Mouse (Mus musculus): ENCODE measurements around the gene Obox2. TPM values are rescaled to one million over a fixed set of nuclear protein-coding genes. Genes with fewer than 3 reads are reported as not detected.
"Not testable (repeated sequence)": the region's sequence is repeated elsewhere in the genome, so short reads cannot be mapped to it uniquely, and the experiment has no call there.

Obox2 gene
- polyA plus RNA-seq (2015; fragmentation: Nextera tagmentation; extraction: Ambion mirVana), result not detected in 2 replicates

DNA sequence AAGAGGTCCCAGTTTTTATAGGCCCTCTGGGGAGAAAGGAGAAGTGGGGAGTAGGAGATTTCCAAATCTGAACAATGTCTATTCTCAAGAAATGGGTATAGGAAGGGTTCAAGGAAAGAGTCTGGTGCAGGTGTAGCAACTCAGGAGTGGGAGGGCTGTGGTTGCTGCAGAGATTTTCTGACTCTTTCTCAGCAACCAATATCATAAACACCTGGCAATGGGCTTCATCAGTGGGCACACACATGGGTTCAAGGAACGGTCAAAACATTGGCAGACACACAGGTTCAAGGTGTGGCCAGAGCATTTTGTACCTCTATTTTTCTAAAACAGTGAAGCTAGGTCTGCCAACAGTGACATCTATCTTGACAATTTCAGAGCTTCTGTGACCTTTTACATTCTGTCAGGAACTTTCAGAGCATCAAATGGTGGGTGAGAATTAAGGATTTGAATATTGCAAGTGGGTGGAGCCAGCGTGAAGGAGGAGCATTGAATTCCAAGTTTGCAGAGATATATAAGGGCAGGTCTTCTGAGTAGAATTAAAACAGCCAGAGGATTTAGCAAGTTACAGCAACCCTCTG lies at the start of gene Obox2, which contains the start of gene Obox1:
TSS of gene Obox2 (plus strand) at position 301 of the 578 bp plus-strand sequence.
TSS of gene Obox1 (plus strand) at position 528 of the 578 bp plus-strand sequence.
- not testable (repeated sequence) for H3K4me2 ChIP-seq (replicated peaks); H3K27ac ChIP-seq; ATAC-seq; H3K9ac ChIP-seq; H3K36me3 ChIP-seq; H3K9me3 ChIP-seq; H3K4me3 ChIP-seq (replicated peaks); H3K4me1 ChIP-seq (replicated peaks); H3K27me3 ChIP-seq (replicated peaks)
- WGBS, result no CpG with 5 or more reads among the region's 2 CpGs

DNA sequence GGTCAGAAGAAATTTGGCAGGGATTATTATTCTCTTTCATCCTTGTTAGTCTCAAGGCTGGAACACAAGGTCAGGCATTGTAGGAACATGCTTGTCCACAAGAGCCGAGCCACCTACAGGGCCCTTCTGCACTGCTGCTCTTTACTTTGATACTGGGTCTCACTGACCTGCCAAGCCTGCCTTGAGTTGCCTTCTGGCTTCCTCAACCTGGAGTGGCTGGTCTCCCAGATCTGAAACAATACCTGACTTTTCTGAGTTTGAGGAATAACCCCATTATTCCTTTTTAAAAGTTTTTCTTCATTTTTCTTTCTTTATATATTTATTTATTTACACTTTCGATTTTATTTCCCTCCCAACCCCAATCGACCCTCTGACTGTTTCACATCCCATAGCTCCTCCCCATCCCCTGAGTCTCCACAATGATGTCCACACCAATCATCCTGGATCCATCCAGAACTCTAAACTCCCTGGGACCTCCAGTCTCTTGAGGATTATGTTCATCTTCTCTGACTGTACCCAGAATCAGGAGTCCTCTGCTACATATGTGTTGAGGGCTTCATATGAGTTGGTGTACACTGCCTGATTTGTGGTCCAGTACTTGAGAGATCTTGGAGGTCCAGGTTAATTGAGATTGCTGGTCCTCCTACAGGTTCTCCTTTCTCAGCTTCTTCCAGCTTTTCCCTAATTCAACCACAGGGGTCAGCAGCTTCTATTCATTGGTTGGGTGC lies 10.8 kb downstream of the Obox2 start:
- H3K4me1 ChIP-seq (replicated peaks); H3K36me3 ChIP-seq; H3K9me3 ChIP-seq; H3K4me3 ChIP-seq (replicated peaks); H3K27ac ChIP-seq; H3K9ac ChIP-seq; H3K27me3 ChIP-seq (replicated peaks); H3K4me2 ChIP-seq (replicated peaks); ATAC-seq: not testable (repeated sequence)
- WGBS, result 70% methylated on average over 3 of the region's 3 CpGs

DNA sequence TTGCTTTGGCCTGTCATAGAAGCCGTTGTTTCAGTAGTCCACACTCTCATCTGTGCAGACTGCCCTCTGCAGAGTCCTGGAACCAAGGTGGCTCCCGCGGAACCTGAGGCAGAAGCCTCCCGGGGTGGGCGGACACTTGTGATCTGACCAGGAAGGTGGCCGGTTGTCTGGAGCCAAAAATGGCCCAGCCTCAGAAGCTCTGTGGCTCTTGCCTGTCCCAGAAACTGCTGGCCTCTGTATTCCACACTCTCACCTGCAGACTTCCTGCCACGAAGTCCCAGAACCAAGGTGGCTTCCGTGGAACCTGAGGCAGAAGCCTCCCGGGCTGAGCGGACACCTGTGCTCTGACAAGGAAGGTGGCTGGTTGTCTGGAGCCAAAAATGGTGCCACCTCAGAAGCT lies 18.3 kb downstream of the Obox2 start:
- not testable (repeated sequence) for ATAC-seq; H3K36me3 ChIP-seq; H3K9me3 ChIP-seq; H3K4me1 ChIP-seq (replicated peaks); H3K9ac ChIP-seq; H3K27ac ChIP-seq; H3K4me2 ChIP-seq (replicated peaks); H3K4me3 ChIP-seq (replicated peaks); H3K27me3 ChIP-seq (replicated peaks)
- 88% methylated on average over 10 of the region's 10 CpGs for WGBS

DNA sequence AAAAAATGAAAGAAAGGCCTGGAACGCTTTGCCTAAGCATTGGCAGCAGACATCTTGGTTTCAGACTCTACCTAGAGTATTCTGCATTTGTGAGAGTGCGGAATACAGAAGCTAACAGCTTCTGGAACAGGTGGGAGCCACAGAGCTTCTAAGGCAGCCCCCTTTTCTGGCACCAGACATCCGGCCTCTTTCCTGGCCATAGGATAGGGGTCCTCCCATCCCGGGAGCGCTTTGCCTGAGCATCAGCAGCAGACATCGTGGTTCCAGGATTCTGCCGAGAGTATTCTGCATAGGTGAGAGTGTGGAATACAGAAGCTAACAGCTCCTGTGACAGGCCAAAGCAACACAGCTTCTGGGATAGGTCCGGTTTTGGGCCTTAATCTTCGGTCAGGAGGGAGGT lies 29.5 kb downstream of the Obox2 start:
- not testable (repeated sequence) for H3K9ac ChIP-seq; H3K27me3 ChIP-seq (replicated peaks); H3K27ac ChIP-seq; H3K4me2 ChIP-seq (replicated peaks); H3K9me3 ChIP-seq; H3K36me3 ChIP-seq; ATAC-seq; H3K4me1 ChIP-seq (replicated peaks); H3K4me3 ChIP-seq (replicated peaks)
- WGBS, result 86% methylated on average over 9 of the region's 9 CpGs

DNA sequence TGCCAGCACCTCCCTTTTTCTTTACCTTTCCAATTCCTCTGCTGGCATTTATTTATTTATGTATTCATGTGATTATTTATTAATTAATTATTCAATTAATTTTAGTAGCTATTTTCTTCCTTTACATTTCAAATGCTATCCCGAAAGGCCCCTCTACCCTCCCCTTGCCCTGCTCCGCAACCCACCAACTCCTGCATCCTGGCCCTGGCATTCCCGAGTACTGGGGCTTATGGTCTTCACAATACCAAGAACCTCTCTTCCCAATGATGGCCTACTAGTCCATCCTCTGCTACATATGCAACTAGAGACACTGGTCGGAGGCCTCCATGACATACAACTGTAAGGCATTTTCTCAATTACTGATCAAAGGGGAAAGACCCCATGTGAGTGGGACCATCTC lies 37.0 kb downstream of the Obox2 start:
- not testable (repeated sequence) for ATAC-seq
- WGBS, result 88% methylated on average over 4 of the region's 4 CpGs

More for the DNA sequence above, 37.0 kb downstream of the Obox2 start:
- not testable (repeated sequence) for H3K27ac ChIP-seq; H3K9me3 ChIP-seq; H3K9ac ChIP-seq; H3K4me3 ChIP-seq (replicated peaks); H3K4me1 ChIP-seq (replicated peaks); H3K4me2 ChIP-seq (replicated peaks); H3K27me3 ChIP-seq (replicated peaks); H3K36me3 ChIP-seq

Other genes starting within 250 kb of the Obox2 start
- gene Obox1, start 227 bp downstream of the Obox2 start, polyA plus RNA-seq (2015; fragmentation: Nextera tagmentation; extraction: Ambion mirVana), result not detected in 2 replicates